Mouse (Mus musculus): ENCODE data around the gene Rnf141.

Rnf141 gene

GRCm38 (mm10) chr7:110794722-110795121 is 49.5 kb downstream of the Rnf141 start:
- no peak for DNase-seq (ENCODE audit: low spot score)

GRCm38 (mm10) chr7:110792834-110793233 is 51.4 kb downstream of the Rnf141 start:
- DNase-seq (ENCODE audit: low spot score), result no peak

- DNase-seq (ENCODE audit: low spot score), result no peak
Observed at GRCm38 (mm10) chr7:110792201-110792600, 52.1 kb downstream of the Rnf141 start.

- DNase-seq (ENCODE audit: low spot score), result no peak
Observed at GRCm38 (mm10) chr7:110790878-110791277, 53.4 kb downstream of the Rnf141 start.

- no peak for DNase-seq (ENCODE audit: low spot score)
Observed at GRCm38 (mm10) chr7:110787310-110787709, 56.9 kb downstream of the Rnf141 start.

- DNase-seq (ENCODE audit: low spot score), result no peak
Observed at GRCm38 (mm10) chr7:110785741-110786146, 58.5 kb downstream of the Rnf141 start.

GRCm38 (mm10) chr7:110784965-110785364 is 59.3 kb downstream of the Rnf141 start:
- DNase-seq (ENCODE audit: low spot score), result no peak

- DNase-seq (ENCODE audit: low spot score), result no peak
Observed at GRCm38 (mm10) chr7:110782845-110783478, 61.3 kb downstream of the Rnf141 start.

- DNase-seq (ENCODE audit: low spot score), result peak; percentile 73
Observed at GRCm38 (mm10) chr7:110782135-110782534, 62.1 kb downstream of the Rnf141 start.

GRCm38 (mm10) chr7:110781231-110781711 is 63.0 kb downstream of the Rnf141 start:
- no peak for DNase-seq (ENCODE audit: low spot score)

GRCm38 (mm10) chr7:110780520-110780919 is 63.7 kb downstream of the Rnf141 start:
- DNase-seq (ENCODE audit: low spot score), result no peak

GRCm38 (mm10) chr7:110779605-110780111 is 64.6 kb downstream of the Rnf141 start:
- DNase-seq (ENCODE audit: low spot score), result no peak

- DNase-seq (ENCODE audit: low spot score), result no peak
Observed at GRCm38 (mm10) chr7:110778933-110779332, 65.3 kb downstream of the Rnf141 start.

- no peak for DNase-seq (ENCODE audit: low spot score)
Observed at GRCm38 (mm10) chr7:110777146-110778001, 66.9 kb downstream of the Rnf141 start.

GRCm38 (mm10) chr7:110774674-110775073 is 69.6 kb downstream of the Rnf141 start:
- DNase-seq (ENCODE audit: low spot score), result no peak

- no peak for DNase-seq (ENCODE audit: low spot score)
Observed at GRCm38 (mm10) chr7:110774077-110774476, 70.2 kb downstream of the Rnf141 start.

GRCm38 (mm10) chr7:110773204-110774002 is 70.9 kb downstream of the Rnf141 start:
- DNase-seq (ENCODE audit: low spot score), result peak; percentile 60

GRCm38 (mm10) chr7:110772343-110772742 is 71.9 kb downstream of the Rnf141 start:
- no peak for DNase-seq (ENCODE audit: low spot score)

- DNase-seq (ENCODE audit: low spot score), result no peak
Observed at GRCm38 (mm10) chr7:110770949-110771348, 73.3 kb downstream of the Rnf141 start.

- DNase-seq (ENCODE audit: low spot score), result no peak
Observed at GRCm38 (mm10) chr7:110769094-110769493, 75.2 kb downstream of the Rnf141 start.

GRCm38 (mm10) chr7:110768451-110769064 is 75.7 kb downstream of the Rnf141 start:
- peak; percentile 62 for DNase-seq (ENCODE audit: low spot score)

- DNase-seq (ENCODE audit: low spot score), result no peak
Observed at GRCm38 (mm10) chr7:110768001-110768400, 76.3 kb downstream of the Rnf141 start, which contains the start of gene Ampd3. Gene Ampd3, plus strand, starts transcription at chr7:110768206.

Data from testis, postnatal 10 days (tissue).